Mouse (Mus musculus): ENCODE results near the gene Atp5g1. TPM values are rescaled to one million over a fixed set of nuclear protein-coding genes. Genes with fewer than 3 reads are reported as not detected.

Atp5g1 gene
- polyA plus RNA-seq, 1 experiment from 2014 or later, result 424 TPM

DNA sequence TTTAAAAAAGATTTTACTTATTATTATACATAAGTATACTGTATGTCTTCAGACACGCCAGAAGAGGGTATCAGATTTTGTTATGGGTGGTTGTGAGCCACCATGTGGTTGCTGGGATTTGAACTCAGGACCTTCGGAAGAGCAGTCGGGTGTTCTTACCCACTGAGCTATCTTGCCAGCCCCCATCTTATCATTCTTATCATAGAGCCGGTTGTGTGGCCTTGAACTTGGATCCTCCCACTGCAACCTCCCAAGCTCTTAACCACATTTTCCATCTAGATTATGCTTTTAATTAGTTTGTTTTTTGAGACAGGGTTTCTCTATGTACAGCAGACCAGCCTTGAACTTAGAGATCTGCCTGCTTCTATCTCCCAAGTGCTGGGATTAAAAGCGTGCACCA lies 38.0 kb downstream of the Atp5g1 start:
- no peak overlapping the region for H3K4me3 ChIP-seq
- H3K9ac ChIP-seq, result no peak overlapping the region
- 90% methylated on average over 5 of the region's 5 CpGs for WGBS
- H3K36me3 ChIP-seq, result peaks cover 29% of the 10 kb centered on the region
- H3K9me3 ChIP-seq, result no peaks in the 10 kb centered on the region
- ATAC-seq (ENCODE audit: low FRiP score, low read depth), result no peak
- peaks cover 13% of the 10 kb centered on the region for H3K4me1 ChIP-seq
- no peak overlapping the region for H3K27ac ChIP-seq
- H3K27me3 ChIP-seq, result no peaks in the 10 kb centered on the region
- H3K4me2 ChIP-seq (replicated peaks), result no peak overlapping the region

DNA sequence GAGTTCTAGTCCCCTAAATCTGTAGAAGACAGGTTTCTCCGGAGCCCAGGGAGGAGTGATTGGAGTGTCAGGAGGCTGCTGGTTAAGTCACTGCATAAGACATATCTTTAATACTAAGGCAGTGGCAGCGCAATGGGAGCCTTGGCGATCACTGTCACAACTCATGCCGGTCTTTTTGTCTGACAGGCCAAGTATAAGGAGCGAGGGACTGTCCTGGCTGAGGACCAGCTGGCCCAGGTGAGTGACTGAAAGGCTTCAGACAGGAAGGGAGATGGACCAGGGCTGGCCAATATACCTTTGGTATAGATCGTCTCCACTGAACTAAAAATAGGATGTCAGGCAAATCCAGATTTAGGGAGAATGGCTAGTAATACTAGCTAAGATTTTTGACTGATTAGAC lies 40.3 kb downstream of the Atp5g1 start:
- peak overlapping the region; percentile 80 for H3K4me2 ChIP-seq (replicated peaks)
- peak overlapping the region; percentile 82 for H3K9ac ChIP-seq
- H3K27me3 ChIP-seq, result no peaks in the 10 kb centered on the region
- 15% methylated on average over 6 of the region's 6 CpGs for WGBS
- peak overlapping the region; percentile 84 for H3K4me3 ChIP-seq
- no peaks in the 10 kb centered on the region for H3K9me3 ChIP-seq
- H3K27ac ChIP-seq, result peak overlapping the region; percentile 48; the same call in 1 of the 2 replicates
- peaks cover 13% of the 10 kb centered on the region for H3K4me1 ChIP-seq
- H3K36me3 ChIP-seq, result peaks cover 18% of the 10 kb centered on the region
- ATAC-seq (ENCODE audit: low FRiP score, low read depth), result no peak

DNA sequence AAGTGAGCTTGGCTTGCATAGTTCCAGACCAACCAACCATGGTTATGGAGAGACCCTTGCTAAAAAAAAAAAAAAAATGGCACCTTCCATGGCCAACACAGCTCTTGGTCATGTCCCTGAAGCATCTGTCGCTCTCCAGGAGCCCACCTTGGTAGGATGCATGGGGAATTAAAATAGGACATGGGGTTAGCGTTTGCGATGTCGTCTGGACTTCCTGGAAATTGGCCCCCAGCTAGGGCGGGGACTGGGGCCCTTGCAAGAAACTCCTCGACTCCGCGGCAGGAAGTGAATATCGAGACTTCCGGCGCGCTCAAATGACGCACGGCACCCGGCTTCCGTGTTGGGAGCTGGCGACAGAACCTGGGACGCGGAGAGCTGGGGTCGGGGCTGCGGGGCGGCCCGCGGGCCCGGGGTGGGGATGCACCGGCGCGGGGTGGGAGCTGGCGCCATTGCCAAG lies 40.8 kb downstream of the Atp5g1 start, which contains the start of gene Snf8:
Snf8 (plus strand) TSS at position 290 of the 457 bp plus-strand sequence.
- peak within 1 kb of the TSS; percentile 80 for H3K4me2 ChIP-seq (replicated peaks)
- 1% methylated on average over 29 of the region's 29 CpGs for WGBS
- H3K9me3 ChIP-seq, result no peaks in the 10 kb centered on the region
- peak within 1 kb of the TSS; percentile 63; the same call in 1 of the 2 replicates for H3K27ac ChIP-seq
- ATAC-seq (ENCODE audit: low FRiP score, low read depth), result peak; percentile 84
- H3K4me3 ChIP-seq, result peak within 1 kb of the TSS; percentile 84
- H3K9ac ChIP-seq, result peak within 1 kb of the TSS; percentile 82
- H3K27me3 ChIP-seq, result no peaks in the 10 kb centered on the region
- peaks cover 13% of the 10 kb centered on the region for H3K4me1 ChIP-seq
- H3K36me3 ChIP-seq, result peaks cover 18% of the 10 kb centered on the region

DNA sequence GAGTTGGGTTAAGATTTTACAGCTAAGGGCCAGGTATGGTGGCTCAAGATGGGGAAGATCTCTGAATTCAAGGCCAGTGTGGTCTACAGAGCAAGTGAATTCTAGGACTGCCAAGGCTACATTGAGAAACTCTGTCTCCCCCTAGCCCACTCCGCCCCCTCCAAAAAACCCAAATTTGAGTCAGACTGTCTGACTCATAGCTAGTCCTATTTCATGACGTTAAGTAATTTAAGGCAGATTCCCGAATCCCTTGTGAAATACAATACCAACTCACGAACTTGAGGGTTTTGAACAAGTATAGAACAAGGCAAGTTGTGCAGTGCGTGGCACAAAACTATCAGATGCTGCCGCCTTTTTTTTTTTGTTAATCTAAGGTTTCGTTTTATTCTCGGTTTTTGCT lies 41.4 kb downstream of the Atp5g1 start:
- H3K9ac ChIP-seq, result peak overlapping the region; percentile 82
- H3K4me1 ChIP-seq, result peaks cover 13% of the 10 kb centered on the region
- 38% methylated on average over 8 of the region's 8 CpGs for WGBS
- H3K27ac ChIP-seq, result no peak overlapping the region; the same call in 1 of the 2 replicates
- H3K4me3 ChIP-seq, result peak overlapping the region; percentile 84
- peak overlapping the region; percentile 80 for H3K4me2 ChIP-seq (replicated peaks)
- no peak for ATAC-seq (ENCODE audit: low FRiP score, low read depth)
- H3K9me3 ChIP-seq, result no peaks in the 10 kb centered on the region
- H3K36me3 ChIP-seq, result peaks cover 14% of the 10 kb centered on the region
- H3K27me3 ChIP-seq, result peaks cover 5% of the 10 kb centered on the region; the same call in 1 of the 2 replicates

DNA sequence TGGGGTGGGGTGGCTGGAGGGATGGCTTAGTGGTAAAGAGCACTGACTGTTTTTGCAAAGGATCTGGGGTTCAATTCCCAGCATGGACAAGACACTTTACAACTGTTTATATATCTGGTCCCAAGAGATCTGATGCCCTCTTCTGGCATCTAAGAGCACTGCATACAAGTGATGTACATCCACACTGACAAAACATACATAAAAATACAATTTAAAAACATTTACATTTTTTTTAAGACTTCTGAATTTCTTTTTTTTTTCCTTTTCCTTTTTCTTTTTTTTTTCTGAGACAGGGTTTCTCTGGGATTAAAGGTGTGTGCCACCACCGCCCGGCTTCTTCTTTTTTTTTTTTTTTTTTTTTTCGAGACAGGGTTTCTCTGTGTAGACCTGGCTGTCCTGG lies 42.2 kb downstream of the Atp5g1 start:
- Histone ChIP-seq H3K27me3 (peaks cover 8% of the 10 kb centered on the region; the same call in 1 of the 2 replicates), H3K36me3 (peaks cover 7% of the 10 kb centered on the region), H3K9ac (no peak overlapping the region), H3K4me1 (peaks cover 13% of the 10 kb centered on the region), H3K27ac (no peak overlapping the region), H3K4me3 (no peak overlapping the region), H3K9me3 (no peaks in the 10 kb centered on the region), H3K4me2 (replicated peaks) (no peak overlapping the region)
- 100% methylated on average over 2 of the region's 3 CpGs for WGBS
- no peak for ATAC-seq (ENCODE audit: low FRiP score, low read depth)

DNA sequence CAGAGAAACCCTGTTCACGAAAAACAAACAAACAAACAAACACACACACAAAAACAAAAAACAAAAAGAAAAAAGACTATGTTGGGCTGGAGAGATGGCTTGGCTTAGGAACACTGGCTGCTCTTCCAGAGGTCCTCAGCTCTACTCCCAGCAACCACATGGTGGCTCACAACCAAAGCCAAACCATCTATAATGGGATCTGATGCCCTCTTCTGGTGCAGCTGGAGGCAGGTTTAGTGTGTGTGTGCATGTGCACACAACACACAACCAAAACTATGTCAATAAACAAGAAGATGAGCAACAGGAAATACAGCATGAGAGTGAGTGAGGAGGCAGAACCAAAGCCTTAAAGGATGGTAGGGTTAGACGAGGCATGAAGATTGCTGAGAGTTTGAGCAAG lies 43.8 kb downstream of the Atp5g1 start:
- Histone ChIP-seq H3K9me3 (no peaks in the 10 kb centered on the region), H3K9ac (no peak overlapping the region), H3K4me1 (peaks cover 13% of the 10 kb centered on the region), H3K27ac (no peak overlapping the region), H3K4me3 (no peak overlapping the region), H3K36me3 (no peaks in the 10 kb centered on the region), H3K4me2 (replicated peaks) (no peak overlapping the region), H3K27me3 (peaks cover 10% of the 10 kb centered on the region; the same call in 1 of the 2 replicates)
- WGBS, result 84% methylated on average over 2 of the region's 2 CpGs
- ATAC-seq (ENCODE audit: low FRiP score, low read depth), result no peak

DNA sequence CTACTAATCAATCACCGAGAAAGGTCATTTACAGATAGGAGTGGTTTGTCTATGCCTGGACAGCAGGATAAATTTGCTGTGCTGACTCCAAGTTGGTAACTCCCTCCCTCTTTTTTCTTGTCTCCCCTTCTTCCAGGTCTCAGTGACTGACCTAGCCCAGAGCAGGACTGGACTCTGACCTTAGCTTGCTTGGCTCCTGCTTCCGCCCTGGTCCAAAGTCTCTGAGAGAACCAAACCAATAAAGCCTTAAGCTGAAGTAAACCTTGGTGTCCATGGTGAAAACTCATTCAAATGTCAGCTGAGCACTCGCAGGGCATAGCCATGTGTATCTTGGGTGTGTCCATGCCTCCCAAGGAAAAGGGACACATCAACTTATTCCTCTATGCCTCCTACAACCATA lies 44.9 kb downstream of the Atp5g1 start:
- 85% methylated on average over 3 of the region's 3 CpGs for WGBS
- Histone ChIP-seq H3K4me2 (replicated peaks) (no peak overlapping the region), H3K9me3 (no peaks in the 10 kb centered on the region), H3K27me3 (peaks cover 11% of the 10 kb centered on the region; the same call in 1 of the 2 replicates), H3K27ac (no peak overlapping the region), H3K4me1 (peaks cover 7% of the 10 kb centered on the region), H3K4me3 (no peak overlapping the region), H3K9ac (no peak overlapping the region), H3K36me3 (no peaks in the 10 kb centered on the region)
- no peak for ATAC-seq (ENCODE audit: low FRiP score, low read depth)

DNA sequence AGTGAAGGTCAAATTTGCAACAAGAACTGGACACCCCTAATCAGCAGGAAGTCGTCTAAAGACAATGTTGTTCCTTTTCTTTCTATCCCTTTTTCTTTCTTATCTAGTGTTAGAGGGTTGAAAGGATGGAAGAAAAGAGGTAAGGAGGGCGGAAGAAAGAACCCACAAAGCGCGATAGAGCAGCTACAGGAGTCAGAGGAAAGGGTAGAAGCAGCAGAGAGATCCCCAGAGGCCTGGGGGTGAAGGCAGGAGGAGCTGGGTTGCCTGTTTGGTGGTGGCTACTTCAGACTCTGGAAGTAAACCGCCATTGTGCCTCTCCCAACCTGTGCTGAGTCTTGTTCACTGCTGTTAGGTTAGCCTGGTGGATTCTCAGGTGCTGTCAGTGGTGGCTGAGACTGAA lies 47.3 kb downstream of the Atp5g1 start:
- Histone ChIP-seq H3K4me3 (no peak overlapping the region), H3K9me3 (no peaks in the 10 kb centered on the region), H3K27ac (no peak overlapping the region), H3K36me3 (no peaks in the 10 kb centered on the region), H3K27me3 (peaks cover 11% of the 10 kb centered on the region; the same call in 1 of the 2 replicates), H3K4me2 (replicated peaks) (no peak overlapping the region), H3K9ac (no peak overlapping the region), H3K4me1 (no peaks in the 10 kb centered on the region)
- 61% methylated on average over 5 of the region's 5 CpGs for WGBS
- no peak for ATAC-seq (ENCODE audit: low FRiP score, low read depth)

DNA sequence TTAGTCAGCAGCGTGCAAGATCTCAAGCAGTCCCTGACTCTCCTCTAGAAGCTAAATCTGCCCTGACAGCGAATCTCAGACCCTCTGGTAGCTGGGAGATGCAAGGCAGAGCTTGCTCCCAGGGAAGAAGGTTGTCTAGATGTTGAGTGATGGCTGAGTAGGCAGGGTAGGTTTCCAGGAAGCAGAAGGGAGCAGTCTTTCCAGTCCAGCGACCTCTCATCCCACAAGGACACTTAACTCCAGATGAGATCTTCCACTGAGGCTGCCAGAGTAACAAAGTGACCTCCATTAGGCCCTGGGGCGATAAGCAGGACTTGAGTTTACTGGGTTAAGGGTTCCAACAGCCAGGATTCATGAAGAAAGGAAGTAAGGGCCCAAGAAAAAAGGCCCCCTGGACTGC lies 54.8 kb downstream of the Atp5g1 start:
- H3K27me3 ChIP-seq, result no peaks in the 10 kb centered on the region
- ATAC-seq (ENCODE audit: low FRiP score, low read depth), result no peak
- no peaks in the 10 kb centered on the region for H3K9me3 ChIP-seq
- no peak overlapping the region for H3K4me2 ChIP-seq (replicated peaks)
- H3K9ac ChIP-seq, result no peak overlapping the region
- no peak overlapping the region for H3K27ac ChIP-seq
- 53% methylated on average over 4 of the region's 4 CpGs for WGBS
- H3K4me1 ChIP-seq, result no peaks in the 10 kb centered on the region
- H3K36me3 ChIP-seq, result no peaks in the 10 kb centered on the region
- H3K4me3 ChIP-seq, result no peak overlapping the region

Other genes starting within 250 kb of the Atp5g1 start
- gene Gngt2, start 238.5 kb downstream of the Atp5g1 start, polyA plus RNA-seq (2015; fragmentation: Nextera tagmentation; extraction: Ambion mirVana), result 11.2 and 12.0 TPM in 2 replicates
- 5.4 and 5.5 TPM in 2 replicates for gene Abi3, start 233.2 kb downstream of the Atp5g1 start, polyA plus RNA-seq (2015; fragmentation: Nextera tagmentation; extraction: Ambion mirVana)
- gene B4galnt2, start 160.8 kb downstream of the Atp5g1 start, polyA plus RNA-seq (2015; fragmentation: Nextera tagmentation; extraction: Ambion mirVana), result 0.19 TPM in 1 of 2 replicates, not detected in the other
- gene Igf2bp1, start 69.7 kb downstream of the Atp5g1 start, polyA plus RNA-seq (2015; fragmentation: Nextera tagmentation; extraction: Ambion mirVana), result 83.4 and 85.7 TPM in 2 replicates
- not detected in 2 replicates for gene Gip, start 51.1 kb downstream of the Atp5g1 start, polyA plus RNA-seq (2015; fragmentation: Nextera tagmentation; extraction: Ambion mirVana)
- gene Snf8, start 40.8 kb downstream of the Atp5g1 start, polyA plus RNA-seq (2015; fragmentation: Nextera tagmentation; extraction: Ambion mirVana), result 95.0 and 98.4 TPM in 2 replicates
- gene Ube2z, start 10.3 kb downstream of the Atp5g1 start, polyA plus RNA-seq (2015; fragmentation: Nextera tagmentation; extraction: Ambion mirVana), result 39.2 and 41.4 TPM in 2 replicates
- gene Calcoco2, start 36.3 kb upstream of the Atp5g1 start, polyA plus RNA-seq (2015; fragmentation: Nextera tagmentation; extraction: Ambion mirVana), result not detected in 2 replicates
- not detected in 2 replicates for gene Ttll6, start 58.1 kb upstream of the Atp5g1 start, polyA plus RNA-seq (2015; fragmentation: Nextera tagmentation; extraction: Ambion mirVana)
- not detected in 2 replicates for gene Hoxb13, start 118.6 kb upstream of the Atp5g1 start, polyA plus RNA-seq (2015; fragmentation: Nextera tagmentation; extraction: Ambion mirVana)
- 1.1 and 1.3 TPM in 2 replicates for gene Hoxb9, start 195.8 kb upstream of the Atp5g1 start, polyA plus RNA-seq (2015; fragmentation: Nextera tagmentation; extraction: Ambion mirVana)
- gene Hoxb8, start 206.2 kb upstream of the Atp5g1 start, polyA plus RNA-seq (2015; fragmentation: Nextera tagmentation; extraction: Ambion mirVana), result 0.17 and 0.32 TPM in 2 replicates
- 2.0 and 2.2 TPM in 2 replicates for gene Hoxb7, start 211.0 kb upstream of the Atp5g1 start, polyA plus RNA-seq (2015; fragmentation: Nextera tagmentation; extraction: Ambion mirVana)
- gene Hoxb6, start 216.8 kb upstream of the Atp5g1 start, polyA plus RNA-seq (2015; fragmentation: Nextera tagmentation; extraction: Ambion mirVana), result 0.59 and 1.4 TPM in 2 replicates
- 0.97 and 1.5 TPM in 2 replicates for gene Hoxb5, start 227.7 kb upstream of the Atp5g1 start, polyA plus RNA-seq (2015; fragmentation: Nextera tagmentation; extraction: Ambion mirVana)
- gene Hoxb4, start 242.6 kb upstream of the Atp5g1 start, polyA plus RNA-seq (2015; fragmentation: Nextera tagmentation; extraction: Ambion mirVana), result 0.36 and 0.50 TPM in 2 replicates
- 0.17 and 0.55 TPM in 2 replicates for gene Hoxb3, start 247.7 kb upstream of the Atp5g1 start, polyA plus RNA-seq (2015; fragmentation: Nextera tagmentation; extraction: Ambion mirVana)

Measured in limb, embryonic 13.5 days (tissue).